Mouse (Mus musculus): ENCODE results near the gene P2rx7. TPM values are rescaled to one million over a fixed set of nuclear protein-coding genes. Genes with fewer than 3 reads are reported as not detected.

Gene P2rx7
- total RNA-seq, 2 experiments from 2014 or later = 6.2 to 7.7 TPM

- TF ChIP-seq CTCF (IDR thresholded peaks at IDR 0.05) = no peak
- DNase-seq (ENCODE audit: extremely low spot score in 1 of 2, low spot score in 2 of 2) = no peak
- intact Hi-C loops (cut with DNase I) = loop anchor here (5.0 kb wide), 1 partner anchor 203 kb away; the partner anchor contains the start of gene Anapc7
- Histone ChIP-seq H3K27ac (no peak overlapping the region), H3K4me3 (no peak overlapping the region)
These were observed 18.7 kb upstream of the P2rx7 start for GRCm38 (mm10) chr5:122624952-122625479.

- no peak for TF ChIP-seq CTCF (IDR thresholded peaks at IDR 0.05)
- no peak for DNase-seq (ENCODE audit: extremely low spot score in 1 of 2, low spot score in 2 of 2)
- intact Hi-C loops (cut with DNase I) = loop anchor here (2.0 to 5.0 kb wide), 3 partner anchors 123 to 225 kb away; partner anchors contain the start of genes Anapc7 and Atp2a2
- Histone ChIP-seq H3K4me3 (no peak overlapping the region), H3K27ac (no peak overlapping the region)
These were observed 18.0 kb upstream of the P2rx7 start for GRCm38 (mm10) chr5:122625565-122626252.

- Histone ChIP-seq H3K27ac (no peak overlapping the region; the same call in 1 of the 2 replicates), H3K4me3 (no peak overlapping the region)
- intact Hi-C loops (cut with DNase I) = loop anchor here (2.0 to 5.0 kb wide), 3 partner anchors 124 to 226 kb away; partner anchors contain the start of genes Anapc7 and Atp2a2
- TF ChIP-seq CTCF (IDR thresholded peaks at IDR 0.05) = peak; percentile 90
- DNase-seq (ENCODE audit: extremely low spot score in 1 of 2, low spot score in 2 of 2) = peak; percentile 83 to 92
These were observed 16.5 kb upstream of the P2rx7 start for GRCm38 (mm10) chr5:122627243-122627642.

GRCm38 (mm10) chr5:122635228-122635627, 8.5 kb upstream of the P2rx7 start:
- no peak overlapping the region for H3K27ac ChIP-seq
- intact Hi-C loops (cut with DNase I) = no loop called here
- no peak for TF ChIP-seq CTCF (IDR thresholded peaks at IDR 0.05)
- no peak for DNase-seq (ENCODE audit: extremely low spot score in 1 of 2, low spot score in 2 of 2)
- H3K4me3 ChIP-seq = no peak overlapping the region

GRCm38 (mm10) chr5:122636308-122636707, 7.4 kb upstream of the P2rx7 start:
- Histone ChIP-seq H3K4me3 (no peak overlapping the region), H3K27ac (no peak overlapping the region)
- TF ChIP-seq CTCF (IDR thresholded peaks at IDR 0.05) = no peak
- no peak for DNase-seq (ENCODE audit: extremely low spot score in 1 of 2, low spot score in 2 of 2)
- intact Hi-C loops (cut with DNase I) = no loop called here

- no peak overlapping the region for H3K4me3 ChIP-seq
- intact Hi-C loops (cut with DNase I) = no loop called here
- H3K27ac ChIP-seq = no peak overlapping the region
- no peak for TF ChIP-seq CTCF (IDR thresholded peaks at IDR 0.05)
- DNase-seq (ENCODE audit: extremely low spot score in 1 of 2, low spot score in 2 of 2) = no peak
These were observed 6.8 kb upstream of the P2rx7 start for GRCm38 (mm10) chr5:122636958-122637357.

GRCm38 (mm10) chr5:122638296-122638695, 5.4 kb upstream of the P2rx7 start:
- H3K27ac ChIP-seq = no peak overlapping the region
- TF ChIP-seq CTCF (IDR thresholded peaks at IDR 0.05) = no peak
- DNase-seq (ENCODE audit: extremely low spot score in 1 of 2, low spot score in 2 of 2) = no peak
- intact Hi-C loops (cut with DNase I) = no loop called here
- no peak overlapping the region for H3K4me3 ChIP-seq

- no peak for DNase-seq (ENCODE audit: extremely low spot score in 1 of 2, low spot score in 2 of 2)
- no peak overlapping the region for H3K4me3 ChIP-seq
- TF ChIP-seq CTCF (IDR thresholded peaks at IDR 0.05) = no peak
- H3K27ac ChIP-seq = no peak overlapping the region
- intact Hi-C loops (cut with DNase I) = no loop called here
These were observed 4.2 kb upstream of the P2rx7 start for GRCm38 (mm10) chr5:122639517-122639916.

GRCm38 (mm10) chr5:122639986-122640385, 3.7 kb upstream of the P2rx7 start:
- Histone ChIP-seq H3K27ac (no peak overlapping the region), H3K4me3 (no peak overlapping the region)
- DNase-seq (ENCODE audit: extremely low spot score in 1 of 2, low spot score in 2 of 2) = no peak
- no peak for TF ChIP-seq CTCF (IDR thresholded peaks at IDR 0.05)
- intact Hi-C loops (cut with DNase I) = loop anchor here (5.0 kb wide), 1 partner anchor 87 kb away; no protein-coding TSS in a partner anchor

GRCm38 (mm10) chr5:122644111-122644607, 448 bp downstream of the P2rx7 start:
- Histone ChIP-seq H3K27ac (peak overlapping the region; percentile 70), H3K4me3 (peak overlapping the region; percentile 42)
- TF ChIP-seq CTCF (IDR thresholded peaks at IDR 0.05) = no peak
- intact Hi-C loops (cut with DNase I) = loop anchor here (5.0 kb wide), 1 partner anchor 83 kb away; no protein-coding TSS in a partner anchor
- DNase-seq (ENCODE audit: extremely low spot score in 1 of 2, low spot score in 2 of 2) = no peak

- H3K27ac ChIP-seq = no peak overlapping the region
- no peak for TF ChIP-seq CTCF (IDR thresholded peaks at IDR 0.05)
- no peak overlapping the region for H3K4me3 ChIP-seq
- DNase-seq (ENCODE audit: extremely low spot score in 1 of 2, low spot score in 2 of 2) = no peak
- intact Hi-C loops (cut with DNase I) = no loop called here
These were observed 1.6 kb downstream of the P2rx7 start for GRCm38 (mm10) chr5:122645290-122645689.

GRCm38 (mm10) chr5:122646050-122646449, 2.3 kb downstream of the P2rx7 start:
- Histone ChIP-seq H3K27ac (no peak overlapping the region), H3K4me3 (no peak overlapping the region)
- TF ChIP-seq CTCF (IDR thresholded peaks at IDR 0.05) = no peak
- no peak for DNase-seq (ENCODE audit: extremely low spot score in 1 of 2, low spot score in 2 of 2)
- intact Hi-C loops (cut with DNase I) = no loop called here

Measured in left cerebral cortex, adult 2 months (tissue).